Mouse (Mus musculus): ENCODE data around the gene Zfp141. TPM values are rescaled to one million over a fixed set of nuclear protein-coding genes. Genes with fewer than 3 reads are reported as not detected.

The Zfp141 gene
- 10 to 100 TPM; 16.9 to 21.0 TPM for total RNA-seq (2023)

DNA sequence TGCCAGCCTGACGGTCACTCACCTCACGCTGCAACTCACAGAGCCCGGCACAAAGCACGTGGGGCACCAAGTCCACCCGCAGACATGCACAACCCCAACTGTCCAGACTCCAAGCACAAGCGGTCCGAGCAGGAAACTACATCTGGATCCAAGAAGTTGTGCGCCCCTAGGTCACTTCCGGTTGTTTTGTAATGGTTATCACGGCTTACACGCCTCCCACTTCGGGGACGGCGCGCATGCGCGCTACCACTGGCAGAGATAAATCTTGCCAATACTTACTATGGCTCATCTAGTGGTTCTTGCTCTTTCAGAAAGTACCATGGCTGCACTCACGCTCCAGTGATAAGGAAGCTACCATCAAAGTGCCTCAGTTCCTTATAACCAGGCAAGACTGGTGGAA is at the start of gene Zfp141:
Zfp141 (minus strand) TSS at position 153 of the 400 bp plus-strand sequence.

DNA sequence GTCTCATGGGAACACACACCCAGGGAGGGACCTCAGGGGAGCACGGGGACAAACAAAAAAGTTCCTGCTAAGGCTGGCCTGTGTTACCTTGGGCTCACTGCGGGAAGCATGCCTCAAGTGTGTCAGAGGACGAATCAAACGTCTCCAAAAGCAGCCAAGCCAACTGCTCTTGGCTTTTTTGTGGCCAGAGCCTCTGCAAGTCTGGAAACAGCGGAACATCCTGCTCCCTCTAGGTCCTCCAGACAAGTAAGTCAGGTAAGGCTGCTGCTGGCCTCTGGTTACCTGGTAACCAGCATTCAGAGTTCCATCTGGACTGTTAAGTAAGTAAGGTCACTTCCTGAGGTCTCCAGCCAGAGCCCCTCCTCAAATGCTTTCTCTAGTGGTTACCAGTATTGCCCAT is 57.7 kb downstream of the Zfp141 start, which contains the start of gene 4933421I07Rik:
4933421I07Rik (minus strand) TSS at position 271 of the 400 bp plus-strand sequence.

Other genes with a start within 250 kb of the Zfp141 start
- gene Vmn2r61, start 245.7 kb downstream of the Zfp141 start, total RNA-seq (2023): not detected
- not detected for gene 4933421I07Rik, start 57.6 kb downstream of the Zfp141 start, total RNA-seq (2023)
- not detected for gene Gm21028, start 72.8 kb upstream of the Zfp141 start, total RNA-seq (2023)
- gene Zfp977, start 86.8 kb upstream of the Zfp141 start, total RNA-seq (2023): not detected
- under 1 TPM; 0.64 to 0.86 TPM for gene Zfp976, start 136.8 kb upstream of the Zfp141 start, total RNA-seq (2023)
- 1 to 10 TPM; 1.3 to 1.7 TPM for gene Zfp975, start 187.0 kb upstream of the Zfp141 start, total RNA-seq (2023)
- gene Gm17067, start 221.3 kb upstream of the Zfp141 start, total RNA-seq (2023): not detected

All from neutrophil, adult 59 days (primary cell).